Mouse (Mus musculus): ENCODE results near the gene Gm28998.
"Not testable (repeated sequence)": the region's sequence is repeated elsewhere in the genome, so short reads cannot be mapped to it uniquely, and the experiment has no call there.

Gene Gm28998

DNA sequence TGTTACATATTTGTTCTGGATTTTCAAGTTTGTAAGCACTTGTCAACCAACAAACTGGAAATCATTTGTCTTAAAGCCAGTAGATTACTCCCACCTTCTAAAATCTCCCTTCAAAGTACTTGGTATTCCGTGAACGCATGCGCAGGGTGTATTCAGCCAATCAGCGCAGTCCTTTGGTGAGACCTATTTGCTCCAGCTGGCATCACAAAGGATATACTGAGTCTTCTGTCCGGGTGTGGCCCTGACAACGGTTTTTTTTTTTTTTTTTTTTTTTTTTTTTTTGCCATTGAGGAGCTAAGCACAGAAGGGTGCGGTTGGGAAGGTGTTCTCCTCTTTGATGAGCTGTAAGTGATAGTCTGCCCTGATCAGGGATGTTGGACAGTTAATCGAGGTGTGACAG, at the start of gene Gm28998:
Gm28998 (plus strand) TSS at position 301 of the 400 bp plus-strand sequence.
- DNase-seq (ENCODE audit: extremely low spot score, low spot score), result not testable (repeated sequence)
